Mouse (Mus musculus) left cerebral cortex, postnatal 25 days (tissue): Measurements from ENCODE around the gene Upk1a. TPM values are rescaled to one million over a fixed set of nuclear protein-coding genes. Genes with fewer than 3 reads are reported as not detected.
A peak's percentile ranks its signal among the peaks of the same experiment; 100 is the strongest.

Experiments used
- DNase-seq, 2 experiments: peaks; one replicate each; pipeline ENCODE4 v3.0.0; 2022; ENCODE audit warnings: low spot score in 2 of 2, mixed read lengths in 1 of 2
- intact Hi-C: fragments of 180-260 bp; cut with DNase I; formaldehyde crosslinking; loops from one replicate; pipeline ENCODE4 v1.15.1; 2025
- total RNA-seq, 2 experiments: library from RNA; stranded (reverse); gene quantifications; 2 replicates each; pipeline ENCODE4 v1.2.3; 2021

The Upk1a gene
- total RNA-seq, result under 1 TPM; 0.23 to 0.50 TPM

- intact Hi-C loops, result loop anchor here (1.0 kb wide), 1 partner anchor 24 kb away; no protein-coding TSS in a partner anchor
- no peak for DNase-seq
These were observed at the start of gene Upk1a for GRCm38 (mm10) chr7:30612654-30613402. Upk1a (minus strand) TSS chr7:30612847.

DNA sequence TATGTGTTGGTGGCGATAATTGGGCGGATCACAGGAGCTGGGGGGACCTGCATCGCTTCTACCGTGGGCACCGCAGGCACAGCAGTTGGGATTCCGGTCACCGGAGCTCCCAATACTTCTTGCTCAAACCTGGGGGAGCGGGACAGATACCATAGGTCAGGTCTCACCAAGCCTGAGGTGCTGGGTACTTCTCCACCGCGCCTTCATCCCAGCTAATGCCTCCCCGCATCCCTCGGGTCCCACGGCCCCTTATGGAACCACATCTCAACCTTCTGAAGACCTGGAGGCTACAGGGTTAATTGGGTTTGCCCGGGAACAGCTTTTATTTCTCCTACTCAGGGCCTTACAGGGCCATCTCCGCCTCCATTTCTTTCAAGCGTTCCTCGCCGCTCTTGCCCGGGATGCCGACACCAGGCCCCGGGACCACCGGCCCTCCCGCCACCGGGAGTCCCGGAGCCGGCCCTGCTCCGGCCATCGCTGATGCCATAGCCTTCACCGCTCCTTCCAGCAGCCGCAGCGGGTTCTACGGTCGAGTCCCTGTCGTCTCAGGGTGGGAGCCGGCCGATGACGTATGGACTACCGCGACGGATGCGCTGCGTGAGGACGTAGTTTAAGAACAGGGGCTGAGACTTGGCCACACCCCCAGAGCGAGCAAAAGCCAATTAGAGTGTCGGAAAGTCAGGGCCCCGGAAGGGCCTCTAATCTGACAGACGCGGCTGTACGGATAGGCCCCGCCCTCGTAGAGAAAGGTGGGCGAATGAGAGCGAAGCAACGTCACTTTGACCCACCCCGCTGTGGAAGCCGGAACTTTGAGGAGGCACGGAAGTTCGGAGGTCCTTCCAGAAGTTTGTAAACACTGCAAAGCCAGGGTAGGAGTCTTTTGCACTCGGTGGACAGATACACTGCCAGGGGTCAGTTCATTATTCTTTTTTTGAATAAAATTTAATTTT, 37.2 kb upstream of the Upk1a start, which contains the start of gene Rbm42:
Gene Rbm42 (minus strand): TSS at position 727 of the 950 bp plus-strand sequence.
- DNase-seq, result peak; percentile 99 to 100
- intact Hi-C loops, result loop anchor here (2.0 kb wide), 1 partner anchor 15 kb away; the partner anchor contains the start of gene Haus5

- intact Hi-C loops, result no loop called here
- DNase-seq, result no peak
These were observed 26.4 kb upstream of the Upk1a start for GRCm38 (mm10) chr7:30639083-30639482.

GRCm38 (mm10) chr7:30636395-30636794, 23.7 kb upstream of the Upk1a start:
- DNase-seq, result no peak
- intact Hi-C loops, result no loop called here

DNA sequence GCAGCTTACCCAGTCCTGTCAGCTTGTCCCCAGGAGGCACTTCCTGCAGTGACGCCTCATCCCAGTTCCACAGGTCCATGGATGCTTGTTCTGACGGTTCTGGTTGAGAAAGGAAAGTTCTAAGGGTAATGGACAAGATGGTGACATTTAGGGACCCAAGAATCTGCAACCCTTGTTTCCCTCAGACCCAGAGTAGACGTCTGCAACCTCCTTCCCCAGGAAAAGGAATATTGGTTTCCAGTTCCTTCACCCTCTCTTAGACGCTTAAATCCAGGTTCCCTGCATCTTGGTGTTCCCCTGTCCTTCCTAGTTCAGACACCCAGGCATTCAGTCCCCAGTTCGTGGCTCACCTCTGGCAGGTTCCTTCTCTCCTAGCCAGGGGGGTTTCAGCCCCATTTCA, 23.1 kb upstream of the Upk1a start, which contains the start of gene Etv2:
Gene Etv2 (minus strand): TSS at position 101 of the 400 bp plus-strand sequence.
- intact Hi-C loops, result no loop called here
- no peak for DNase-seq

GRCm38 (mm10) chr7:30634621-30635020, 22.0 kb upstream of the Upk1a start:
- intact Hi-C loops, result loop anchor here (5.0 kb wide), 1 partner anchor 208 kb away; no protein-coding TSS in a partner anchor
- no peak for DNase-seq

DNA sequence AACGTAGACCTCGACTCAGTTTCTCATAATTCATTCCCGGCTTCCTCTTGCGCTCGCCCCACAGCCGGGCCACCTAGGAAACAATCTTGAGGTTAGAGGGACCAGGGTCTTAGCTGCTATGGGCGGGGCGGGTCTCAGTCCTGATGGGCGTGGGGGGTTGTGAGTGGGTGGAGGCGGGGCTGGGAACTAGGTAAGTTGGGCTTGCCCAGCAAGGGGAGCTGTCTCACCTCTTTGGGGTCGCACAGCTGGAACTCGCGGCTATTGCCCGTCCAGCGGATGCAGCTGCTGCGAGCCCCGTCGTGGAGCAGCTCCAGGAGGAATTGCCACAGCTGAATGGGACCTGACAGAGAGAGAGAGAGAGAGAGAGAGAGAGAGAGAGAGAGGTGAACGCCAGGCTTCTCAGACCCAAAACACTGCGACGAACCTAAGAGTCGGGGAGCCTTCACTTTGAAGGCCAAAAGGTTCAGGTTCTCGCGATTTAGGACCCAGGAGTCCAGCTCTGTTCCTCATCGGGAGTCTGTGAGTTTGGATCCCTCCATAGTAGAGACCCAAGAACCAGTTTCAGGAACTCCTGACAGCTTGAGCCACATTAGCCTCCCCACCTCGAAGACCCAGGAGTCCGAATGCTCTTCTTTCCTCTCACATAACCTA, 21.2 kb upstream of the Upk1a start:
- intact Hi-C loops, result loop anchor here (5.0 kb wide), 1 partner anchor 208 kb away; no protein-coding TSS in a partner anchor
- DNase-seq, result no peak

GRCm38 (mm10) chr7:30629013-30629412, 16.4 kb upstream of the Upk1a start:
- intact Hi-C loops, result no loop called here
- DNase-seq, result no peak

- no peak for DNase-seq
- intact Hi-C loops, result loop anchor here (2.0 kb wide), 1 partner anchor 20 kb away; no protein-coding TSS in a partner anchor
These were observed 14.0 kb upstream of the Upk1a start for GRCm38 (mm10) chr7:30626647-30627046.

- DNase-seq, result peak; percentile 84 to 92
- intact Hi-C loops, result loop anchor here (2.0 kb wide), 1 partner anchor 19 kb away; no protein-coding TSS in a partner anchor
These were observed 13.1 kb upstream of the Upk1a start, which contains the start of gene Cox6b1 for GRCm38 (mm10) chr7:30625530-30626384. Cox6b1 (minus strand) TSS chr7:30626151.

GRCm38 (mm10) chr7:30619202-30619601, 6.6 kb upstream of the Upk1a start:
- intact Hi-C loops, result no loop called here
- no peak for DNase-seq

GRCm38 (mm10) chr7:30618658-30619057, 6.0 kb upstream of the Upk1a start:
- intact Hi-C loops, result no loop called here
- no peak for DNase-seq

DNA sequence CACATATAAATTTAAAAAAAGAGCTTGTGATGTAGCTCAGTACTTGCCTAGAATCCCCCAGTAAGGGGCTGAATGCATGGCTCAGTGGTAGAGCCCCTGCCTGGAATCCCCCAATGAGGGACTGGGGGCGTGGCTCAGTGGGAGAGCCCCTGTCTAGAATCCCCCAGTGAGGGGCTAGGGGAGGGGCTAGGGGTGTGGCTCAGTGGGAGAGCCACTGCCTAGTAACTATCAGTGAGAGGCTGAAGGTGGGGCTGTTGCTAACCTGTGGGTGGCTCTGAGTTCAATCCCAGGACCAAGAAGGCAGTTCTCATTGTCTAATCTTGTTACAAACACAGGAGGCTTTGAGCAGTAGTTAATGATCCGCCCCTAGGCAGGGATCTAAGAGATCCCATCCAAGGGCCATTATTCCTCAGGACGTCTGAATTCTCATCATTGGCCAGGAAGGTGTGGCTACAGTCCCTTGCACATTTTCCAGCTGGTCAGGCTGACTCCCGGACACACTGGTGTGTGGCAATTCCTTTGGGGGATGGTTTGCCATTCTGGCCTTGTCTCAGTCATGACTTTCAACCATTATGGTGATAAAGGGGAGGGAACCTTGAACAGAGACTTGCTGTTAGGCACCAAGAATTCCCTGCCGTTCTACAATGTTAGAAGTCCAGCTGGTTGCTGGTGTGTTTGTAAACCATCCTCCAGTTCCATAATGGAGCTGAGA, 2.6 kb upstream of the Upk1a start:
- DNase-seq, result no peak
- intact Hi-C loops, result no loop called here

DNA sequence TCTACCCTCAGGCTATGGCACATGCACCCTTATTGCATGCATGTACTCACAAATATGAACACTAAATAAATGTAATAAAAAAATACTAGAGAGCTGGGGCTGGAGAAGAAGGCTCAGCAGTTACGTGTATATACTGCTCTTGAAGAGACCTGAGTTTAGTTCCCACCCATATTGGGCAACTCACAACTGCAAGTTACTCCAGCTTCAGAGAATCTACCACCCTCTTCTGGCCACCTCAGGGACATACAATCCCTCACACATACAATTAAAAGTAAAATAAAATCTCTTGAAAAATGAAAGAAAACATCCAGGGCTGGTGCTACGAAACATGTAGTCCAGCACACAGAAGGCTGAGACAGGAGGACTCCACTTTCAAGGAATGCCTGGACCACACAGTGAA, 1.8 kb upstream of the Upk1a start:
- intact Hi-C loops, result no loop called here
- DNase-seq, result no peak

DNA sequence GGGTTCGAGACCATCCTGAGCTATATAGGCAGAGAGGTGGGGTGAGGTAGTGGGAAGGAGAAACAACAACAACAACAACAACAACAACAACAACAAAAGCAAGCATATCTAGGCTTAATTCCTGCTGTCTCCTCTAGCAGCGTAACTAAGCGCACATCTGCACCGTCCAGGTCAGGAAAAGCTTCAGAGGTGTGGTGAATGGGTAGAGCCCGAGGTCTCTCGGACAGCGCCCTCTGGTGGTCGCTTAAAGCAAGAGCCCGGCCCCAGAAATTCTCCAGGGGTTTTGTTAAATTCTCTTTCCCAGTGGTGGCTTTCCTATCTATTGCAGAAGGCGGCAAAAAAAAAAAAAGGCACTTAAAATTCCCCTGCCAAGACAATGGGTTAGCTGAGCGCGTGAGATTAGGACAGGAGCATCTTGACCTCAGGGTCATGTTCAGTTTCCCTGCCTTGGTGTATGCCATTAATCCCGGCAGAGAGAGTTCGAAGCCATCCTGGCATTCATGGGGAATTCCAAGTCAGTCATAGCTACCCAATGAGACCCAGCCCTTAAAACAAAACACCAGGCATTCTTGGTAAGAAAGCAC, 974 bp upstream of the Upk1a start:
- DNase-seq, result peak; percentile 19 to 45
- intact Hi-C loops, result loop anchor here (1.0 kb wide), 1 partner anchor 24 kb away; no protein-coding TSS in a partner anchor

DNA sequence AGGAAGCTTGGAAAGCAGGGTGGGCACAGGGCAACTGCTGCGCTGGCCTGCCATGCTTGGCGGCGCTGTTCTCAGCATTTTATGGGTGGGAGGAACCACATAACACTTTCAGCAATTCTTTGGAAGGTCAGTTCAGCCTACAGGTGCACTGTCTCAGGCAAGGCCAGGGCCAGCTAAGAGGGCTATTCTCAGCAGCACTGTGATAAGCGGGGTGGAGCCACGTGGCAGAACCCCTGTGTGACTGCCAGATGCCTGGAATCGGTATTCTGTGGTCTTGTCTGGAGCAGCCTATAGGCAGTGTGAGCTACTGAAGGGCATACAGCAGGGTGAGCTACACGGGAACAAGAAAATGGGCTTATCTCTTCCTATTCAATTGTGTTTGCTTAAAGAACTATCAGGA, 2.6 kb downstream of the Upk1a start:
- DNase-seq, result no peak
- intact Hi-C loops, result no loop called here

DNA sequence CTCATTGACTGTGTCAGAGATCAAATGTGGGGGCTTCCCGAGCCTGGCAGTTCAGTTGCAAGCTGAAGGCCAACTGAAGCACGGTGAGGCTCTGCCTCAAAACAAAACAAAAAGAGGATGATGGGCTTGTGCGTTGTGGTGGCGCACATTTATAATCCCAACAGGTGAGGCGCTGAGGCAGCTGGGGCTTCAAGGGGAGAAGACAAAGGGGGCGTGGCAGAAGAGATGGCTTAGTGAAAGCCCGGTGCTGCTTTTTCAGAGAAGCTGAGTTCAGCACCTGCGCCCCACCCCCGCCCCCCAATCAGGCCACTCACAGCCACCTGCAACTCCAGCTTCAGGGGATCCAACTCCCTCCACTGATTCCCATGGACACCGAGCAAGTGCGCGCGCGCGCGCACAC, 4.2 kb downstream of the Upk1a start:
- intact Hi-C loops, result no loop called here
- DNase-seq, result no peak
